Mouse (Mus musculus): ENCODE measurements around the gene Hoxc10.

GRCm38 (mm10) chr15:102920619-102921018 lies 46.0 kb upstream of the Hoxc10 start:
- TF ChIP-seq POLR2A (IDR thresholded peaks at IDR 0.05; ENCODE audit: borderline replicate concordance, low read depth, low read length), result no peak
- no peak for TF ChIP-seq CTCF (IDR thresholded peaks at IDR 0.05; ENCODE audit: low read depth, low read length)

All from bone marrow macrophage, adult 2 months (primary cell).